ENCODE assay signal across 8 mouse cellular contexts in the genomic region with DNA sequence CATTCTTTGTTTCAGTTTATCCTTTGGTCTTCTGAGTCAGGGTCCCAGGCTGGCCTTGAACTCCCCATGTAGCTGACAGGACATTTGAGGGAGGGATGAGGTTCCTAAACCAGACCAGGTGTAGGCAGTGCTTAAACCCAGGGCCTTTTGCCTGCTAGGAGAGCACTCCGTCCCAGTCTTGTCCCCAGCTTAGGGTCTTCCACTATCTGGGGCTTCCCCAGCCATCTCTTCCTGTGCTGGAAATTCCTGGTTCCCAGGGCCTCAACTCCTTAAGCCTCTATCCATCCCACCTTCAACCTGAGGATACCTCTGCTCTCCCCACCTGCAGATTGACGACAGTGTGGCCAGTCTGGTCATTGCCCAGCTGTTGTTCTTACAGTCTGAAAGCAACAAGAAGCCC. TPM values are rescaled to one million over a fixed set of nuclear protein-coding genes. Genes with fewer than 3 reads are reported as not detected.
A peak's percentile ranks its signal among the peaks of the same experiment; 100 is the strongest.
DNase-seq lines count a peak whose midpoint lies in the region; ATAC-seq and TF ChIP-seq lines count a peak whose summit lies in the region.

No protein-coding gene starts in this region.

- H3K9ac ChIP-seq in intestine, postnatal 0 days (ENCODE audit: low read depth, low read length): no peak overlapping the region

- no peaks in the 10 kb centered on the region for H3K27me3 ChIP-seq in intestine, postnatal 0 days (replicated peaks; ENCODE audit: control insufficient read depth, insufficient read depth, low read length)

- no peak for TF ChIP-seq POLR2A in olfactory bulb, adult 2 months (IDR thresholded peaks at IDR 0.05; ENCODE audit: insufficient read depth, low read depth, low read length)

- TF ChIP-seq CTCF in intestine, postnatal 0 days (IDR thresholded peaks at IDR 0.05; ENCODE audit: low read depth): no peak
- TF ChIP-seq CTCF in olfactory bulb, adult 2 months (IDR thresholded peaks at IDR 0.05; ENCODE audit: insufficient read depth, low read depth, low read length): no peak

- H3K9me3 ChIP-seq in intestine, postnatal 0 days (ENCODE audit: control insufficient read depth): no peaks in the 10 kb centered on the region

- no peaks in the 10 kb centered on the region for H3K4me1 ChIP-seq in intestine, postnatal 0 days (replicated peaks; ENCODE audit: control insufficient read depth, insufficient read depth, low read length)
- H3K4me1 ChIP-seq in olfactory bulb, adult 2 months (ENCODE audit: control insufficient read depth, insufficient read depth, low read length): peaks cover 12% of the 10 kb centered on the region

- no peak overlapping the region for H3K27ac ChIP-seq in intestine, postnatal 0 days (ENCODE audit: low read depth, low read length)
- no peak overlapping the region for H3K27ac ChIP-seq in olfactory bulb, adult 2 months (ENCODE audit: insufficient read depth, low read depth, low read length)

- ATAC-seq in intestine, postnatal 0 days: no peak

- peak overlapping the region; percentile 86 for H3K4me2 ChIP-seq in intestine, postnatal 0 days (replicated peaks; ENCODE audit: low read depth)

- peak overlapping the region; percentile 86 for H3K4me3 ChIP-seq in intestine, postnatal 0 days (ENCODE audit: low read depth, low read length)
- peak overlapping the region; percentile 71 for H3K4me3 ChIP-seq in olfactory bulb, adult 2 months (ENCODE audit: insufficient read depth, low read depth, low read length)

- WGBS in intestine, postnatal 0 days: 70% methylated on average over 2 of the region's 2 CpGs
- WGBS in olfactory bulb, adult 2 months: 73% methylated on average over 2 of the region's 2 CpGs

- peaks cover 36% of the 10 kb centered on the region for H3K36me3 ChIP-seq in intestine, postnatal 0 days (ENCODE audit: control insufficient read depth, insufficient read depth)

- DNase-seq in cerebellum, adult 8-10 months: peak; percentile 11
- no peak for DNase-seq in cerebellum, postnatal 10 days
- DNase-seq in ovary, adult 18-20 months (ENCODE audit: low spot score): peak; percentile 1
- no peak for DNase-seq in ovary, postnatal 10 days (ENCODE audit: low spot score)
- no peak for DNase-seq in right cerebral cortex, postnatal 4 days
- DNase-seq in embryo, embryonic 10.5 days (ENCODE audit: low spot score): no peak

RNA-seq across cellular contexts. Expression of a gene that starts 0.9 kb away (rescaled TPM):
- polyA plus RNA-seq in intestine, postnatal 0 days (2015; fragmentation: Nextera tagmentation; extraction: Ambion mirVana): 77.5 and 78.0 TPM in 2 replicates
- not detected in 2 replicates for polyA plus RNA-seq in olfactory bulb, adult 2 months (2012; ENCODE audit: insufficient read depth, insufficient read length, low replicate concordance, missing spikeins)

RNA-seq across cellular contexts. Expression of a gene that starts 6.2 kb away (rescaled TPM):
- polyA plus RNA-seq in intestine, postnatal 0 days (2015; fragmentation: Nextera tagmentation; extraction: Ambion mirVana): 25.7 and 28.7 TPM in 2 replicates
- not detected in 2 replicates for polyA plus RNA-seq in olfactory bulb, adult 2 months (2012; ENCODE audit: insufficient read depth, insufficient read length, low replicate concordance, missing spikeins)

RNA-seq across cellular contexts. Expression of a gene that starts 8.9 kb away (rescaled TPM):
- polyA plus RNA-seq in intestine, postnatal 0 days (2015; fragmentation: Nextera tagmentation; extraction: Ambion mirVana): not detected in 2 replicates
- polyA plus RNA-seq in olfactory bulb, adult 2 months (2012; ENCODE audit: insufficient read depth, insufficient read length, low replicate concordance, missing spikeins): not detected in 2 replicates

RNA-seq across cellular contexts. Expression of a gene that starts 9.0 kb away (rescaled TPM):
- 0.44 and 0.65 TPM in 2 replicates for polyA plus RNA-seq in intestine, postnatal 0 days (2015; fragmentation: Nextera tagmentation; extraction: Ambion mirVana)
- not detected in 2 replicates for polyA plus RNA-seq in olfactory bulb, adult 2 months (2012; ENCODE audit: insufficient read depth, insufficient read length, low replicate concordance, missing spikeins)

RNA-seq across cellular contexts. Expression of a gene that starts 20.1 kb away (rescaled TPM):
- polyA plus RNA-seq in intestine, postnatal 0 days (2015; fragmentation: Nextera tagmentation; extraction: Ambion mirVana): 43.3 and 43.5 TPM in 2 replicates
- polyA plus RNA-seq in olfactory bulb, adult 2 months (2012; ENCODE audit: insufficient read depth, insufficient read length, low replicate concordance, missing spikeins): not detected in 2 replicates

Comparison
In these comparisons a context has a peak if more than half of its experiments do, and no peak if none do; other contexts are left out.
1. DNase-seq: peak in cerebellum, adult 8-10 months (single experiment) and ovary, adult 18-20 months (single experiment); none in cerebellum, postnatal 10 days (0 of 2), ovary, postnatal 10 days (single experiment), right cerebral cortex, postnatal 4 days (single experiment) and embryo, embryonic 10.5 days (single experiment).
2. RNA of a gene that starts 0.9 kb away (polyA plus RNA-seq): 77.5 to 78.0 TPM in intestine, postnatal 0 days; not detected in olfactory bulb, adult 2 months; every median in the first group is over 10 times any median in the second.